Mouse (Mus musculus) hindbrain, postnatal 0 days (tissue): ENCODE results near the gene Aif1. TPM values are rescaled to one million over a fixed set of nuclear protein-coding genes. Genes with fewer than 3 reads are reported as not detected.

ENCODE experiments used
- ATAC-seq: fragments of 200-750 bp; cut with Nextera tagmentation; 2 replicates; pipeline ENCODE4 v1.8.0; 2017; ENCODE audit warnings: mild to moderate bottlenecking, moderate TSS enrichment, moderate library complexity
- DNase-seq: peaks from one replicate; pipeline ENCODE4 v3.0.0-alpha.2; 2015; ENCODE audit warnings: low spot score
- H3K27ac ChIP-seq: fragments of 300-500 bp; sonication (generic); 2 replicates; pipeline ENCODE4 v1.5.1; 2014; ENCODE audit warnings: mild to moderate bottlenecking
- H3K27me3 ChIP-seq: fragments of 300-500 bp; sonication (generic); 2 replicates; pipeline ENCODE4 v1.6.1; 2014; ENCODE audit warnings: low read length, mixed read lengths; ENCODE audit not compliant: insufficient read depth
- H3K36me3 ChIP-seq: fragments of 300-500 bp; sonication (generic); 2 replicates; pipeline ENCODE4 v1.6.1; 2014; ENCODE audit warnings: low read length, mixed read lengths; ENCODE audit not compliant: insufficient read depth
- H3K4me1 ChIP-seq: fragments of 300-500 bp; sonication (generic); 2 replicates; pipeline ENCODE4 v1.6.1; 2014; ENCODE audit warnings: antibody characterized with exemption, low read length, mixed read lengths; ENCODE audit not compliant: insufficient read depth
- H3K4me2 ChIP-seq: fragments of 300-500 bp; sonication (generic); 2 replicates; pipeline ENCODE4 v1.6.1; 2014; ENCODE audit warnings: low read depth, mild to moderate bottlenecking, low read length, moderate library complexity, mixed read lengths
- H3K4me3 ChIP-seq: fragments of 300-500 bp; sonication (generic); 2 replicates; pipeline ENCODE4 v1.5.1; 2014; ENCODE audit warnings: low read length
- H3K9ac ChIP-seq: fragments of 300-500 bp; sonication (generic); replicated peaks from 2 replicates; pipeline ENCODE4 v1.6.1; 2014; ENCODE audit warnings: mild to moderate bottlenecking, low read length, moderate library complexity, mixed read lengths
- H3K9me3 ChIP-seq: fragments of 300-500 bp; sonication (generic); 2 replicates; pipeline ENCODE4 v1.6.1; 2016; ENCODE audit warnings: low read length, mixed read lengths
- CTCF ChIP-seq: IDR thresholded peaks from 2 replicates; pipeline ENCODE4 v1.5.1; 2016; ENCODE audit warnings: antibody characterized with exemption, control low read depth, low read depth
- WGBS: fragments of 180-500 bp; shearing (Covaris S2); extraction: QIAGEN DNeasy Blood & Tissue Kit; methylation state at CpG from one replicate; pipeline ENCODE4 v1.1.7; 2014; 5-methylcytosine and 5-hydroxymethylcytosine counted together
- polyA plus RNA-seq: library from polyadenylated mRNA; unstranded; fragments of >200 nt; fragmentation: Nextera tagmentation; extraction: Ambion mirVana; gene quantifications from 2 replicates; pipeline ENCODE4 v1.2.1, GENCODE M21; 2015
- total RNA-seq: library from RNA; depleted of rRNA; stranded (reverse); fragments of >200 nt; gene quantifications from 2 replicates; pipeline ENCODE4 v1.2.3, GENCODE M21; 2014

Aif1 gene
- total and polyA plus RNA-seq, 2 experiments from 2014 or later = 0.21 to 10.9 TPM

- ATAC-seq (peak; percentile 80), DNase-seq (peak; percentile 87)
- peak overlapping the region; percentile 96 for H3K27ac ChIP-seq
- H3K4me1 ChIP-seq = peaks cover 7% of the 10 kb centered on the region
- no peaks in the 10 kb centered on the region for H3K27me3 ChIP-seq
- H3K4me3 ChIP-seq = peak overlapping the region; percentile 71
- peak overlapping the region; percentile 79 for H3K4me2 ChIP-seq
- under 1% methylated on average over 40 of the region's 43 CpGs for WGBS
- H3K9ac ChIP-seq = peak overlapping the region; percentile 65
- TF ChIP-seq CTCF = no peak
- peaks cover 17% of the 10 kb centered on the region for H3K36me3 ChIP-seq
- no peaks in the 10 kb centered on the region for H3K9me3 ChIP-seq
These were observed 40.1 kb downstream of the Aif1 start for GRCm38 (mm10) chr17:35135591-35136320.

GRCm38 (mm10) chr17:35134801-35135590, 40.9 kb downstream of the Aif1 start, which contains the start of gene Bag6:
Bag6 (plus strand) TSS chr17:35135178.
- TF ChIP-seq CTCF = no peak; the same call in 1 of the 2 replicates
- Histone ChIP-seq H3K4me3 (peak within 1 kb of the TSS; percentile 71), H3K9me3 (no peaks in the 10 kb centered on the region), H3K4me2 (peak within 1 kb of the TSS; percentile 79), H3K27me3 (no peaks in the 10 kb centered on the region), H3K27ac (peak within 1 kb of the TSS; percentile 96), H3K36me3 (peaks cover 9% of the 10 kb centered on the region; the same call in 1 of the 2 replicates), H3K4me1 (peaks cover 7% of the 10 kb centered on the region), H3K9ac (peak within 1 kb of the TSS; percentile 65)
- DNase-seq = peak; percentile 98
- WGBS = under 1% methylated on average over 66 of the region's 66 CpGs
- ATAC-seq = peak; percentile 95

GRCm38 (mm10) chr17:35133517-35133916, 42.4 kb downstream of the Aif1 start:
- DNase-seq (no peak), ATAC-seq (no peak)
- H3K36me3 ChIP-seq = no peaks in the 10 kb centered on the region; the same call in 1 of the 2 replicates
- TF ChIP-seq CTCF = no peak
- no peak overlapping the region for H3K27ac ChIP-seq
- peaks cover 7% of the 10 kb centered on the region for H3K4me1 ChIP-seq
- WGBS = 93% methylated on average over 7 of the region's 7 CpGs
- no peak overlapping the region for H3K4me2 ChIP-seq
- no peaks in the 10 kb centered on the region for H3K9me3 ChIP-seq
- no peak overlapping the region for H3K4me3 ChIP-seq
- no peak overlapping the region for H3K9ac ChIP-seq
- H3K27me3 ChIP-seq = no peaks in the 10 kb centered on the region

GRCm38 (mm10) chr17:35132174-35132560, 43.7 kb downstream of the Aif1 start:
- H3K4me2 ChIP-seq = no peak overlapping the region
- H3K27me3 ChIP-seq = no peaks in the 10 kb centered on the region
- TF ChIP-seq CTCF = no peak
- no peak overlapping the region for H3K27ac ChIP-seq
- H3K9ac ChIP-seq = no peak overlapping the region
- H3K36me3 ChIP-seq = no peaks in the 10 kb centered on the region; the same call in 1 of the 2 replicates
- no peaks in the 10 kb centered on the region for H3K9me3 ChIP-seq
- no peak for DNase-seq
- no peak overlapping the region for H3K4me3 ChIP-seq
- peaks cover 7% of the 10 kb centered on the region for H3K4me1 ChIP-seq
- 80% methylated on average over 3 of the region's 3 CpGs for WGBS
- ATAC-seq = no peak

- Histone ChIP-seq H3K9ac (no peak within 1 kb of the TSS), H3K27me3 (no peaks in the 10 kb centered on the region), H3K27ac (no peak within 1 kb of the TSS), H3K9me3 (no peaks in the 10 kb centered on the region), H3K36me3 (no peaks in the 10 kb centered on the region; the same call in 1 of the 2 replicates), H3K4me1 (peaks cover 7% of the 10 kb centered on the region), H3K4me3 (no peak within 1 kb of the TSS), H3K4me2 (no peak within 1 kb of the TSS)
- WGBS = 80% methylated on average over 15 of the region's 15 CpGs
- DNase-seq = no peak
- no peak for ATAC-seq
- no peak for TF ChIP-seq CTCF
These were observed 44.2 kb downstream of the Aif1 start, which contains the start of gene Apom for GRCm38 (mm10) chr17:35131500-35132173. Apom (minus strand) TSS chr17:35132050.

- no peak overlapping the region for H3K27ac ChIP-seq
- H3K9me3 ChIP-seq = no peaks in the 10 kb centered on the region
- ATAC-seq (no peak), DNase-seq (no peak)
- peaks cover 8% of the 10 kb centered on the region; the same call in 1 of the 2 replicates for H3K4me1 ChIP-seq
- TF ChIP-seq CTCF = no peak
- no peak overlapping the region for H3K9ac ChIP-seq
- H3K27me3 ChIP-seq = no peaks in the 10 kb centered on the region
- WGBS = 91% methylated on average over 8 of the region's 8 CpGs
- no peak overlapping the region for H3K4me3 ChIP-seq
- no peaks in the 10 kb centered on the region; the same call in 1 of the 2 replicates for H3K36me3 ChIP-seq
- H3K4me2 ChIP-seq = no peak overlapping the region
These were observed 44.8 kb downstream of the Aif1 start for GRCm38 (mm10) chr17:35131038-35131437.
